Mouse (Mus musculus) CD8-positive naive resting alpha-beta T cell, adult 2 months (primary cell): ENCODE measurements around the gene Sh3bgrl3.
A peak's percentile ranks its signal among the peaks of the same experiment; 100 is the strongest.

ENCODE experiments used
- DNase-seq, 2 experiments: peaks; one replicate each; pipeline ENCODE4 v3.0.0; 2022; ENCODE audit warnings: low read depth in 2 of 2, low spot score in 2 of 2

Sh3bgrl3 gene

GRCm38 (mm10) chr4:134113356-134113994, 15.1 kb downstream of the Sh3bgrl3 start:
- DNase-seq: no peak

DNA sequence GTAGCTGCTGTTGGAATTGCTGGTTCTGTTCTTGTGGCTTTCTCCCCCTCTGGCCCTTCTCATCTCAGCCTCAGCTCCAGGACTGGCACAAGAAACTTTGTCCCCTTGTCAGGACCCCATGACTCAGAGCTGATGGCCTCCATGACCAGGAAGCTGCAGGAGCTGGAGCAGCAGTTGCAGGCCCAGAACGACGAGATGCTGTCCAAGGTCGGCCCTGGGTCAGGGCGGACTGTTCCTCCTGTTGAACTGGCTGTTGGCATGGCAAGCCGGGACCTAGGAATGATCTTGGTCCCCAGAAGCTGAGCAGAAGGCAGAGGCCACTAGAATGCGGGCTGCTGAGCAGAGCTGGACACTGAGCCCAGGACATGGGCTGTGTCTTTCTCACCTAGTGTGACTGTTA, 16.2 kb downstream of the Sh3bgrl3 start:
- DNase-seq: no peak

DNA sequence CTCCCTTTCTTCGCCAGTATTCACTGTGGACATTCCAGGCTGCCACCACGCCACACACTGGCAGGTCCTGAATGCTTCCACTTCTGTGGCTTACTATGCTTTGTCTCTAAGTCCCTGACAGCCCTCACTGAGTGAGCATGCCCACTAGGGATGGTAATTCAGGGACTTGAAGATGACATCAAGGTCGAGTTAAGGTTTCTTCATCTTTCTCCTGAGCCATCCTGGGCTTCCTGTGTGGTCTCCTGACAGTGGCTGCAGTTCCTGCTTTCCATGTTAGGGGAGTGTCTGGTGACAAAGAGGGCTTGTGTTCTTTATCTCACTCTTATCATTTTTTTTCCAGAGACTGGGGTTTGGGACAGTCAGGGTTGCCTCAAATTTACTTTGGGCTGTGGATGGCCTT, 17.9 kb downstream of the Sh3bgrl3 start:
- DNase-seq: no peak

DNA sequence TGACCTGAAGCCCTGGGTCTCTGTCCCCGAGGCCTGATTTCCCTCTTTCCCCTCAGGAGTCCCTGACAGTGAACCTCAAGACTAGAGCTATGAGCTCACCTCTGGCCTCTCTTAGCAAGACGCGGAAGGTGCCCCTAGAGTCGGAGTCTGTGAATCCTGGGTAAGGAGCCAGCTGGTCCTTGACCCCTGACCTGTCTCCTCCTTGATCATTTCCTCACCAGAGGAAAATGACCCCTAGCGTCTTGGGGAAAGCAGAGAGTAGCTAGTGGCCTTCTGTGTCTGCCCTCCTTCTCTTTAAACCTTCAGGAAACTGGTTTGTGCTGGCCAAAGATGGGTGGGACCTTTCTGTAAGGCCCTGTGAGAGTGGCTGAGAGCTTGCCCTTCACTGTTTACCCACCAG, 20.4 kb downstream of the Sh3bgrl3 start:
- no peak for DNase-seq

GRCm38 (mm10) chr4:134107730-134108129, 20.9 kb downstream of the Sh3bgrl3 start:
- no peak for DNase-seq

DNA sequence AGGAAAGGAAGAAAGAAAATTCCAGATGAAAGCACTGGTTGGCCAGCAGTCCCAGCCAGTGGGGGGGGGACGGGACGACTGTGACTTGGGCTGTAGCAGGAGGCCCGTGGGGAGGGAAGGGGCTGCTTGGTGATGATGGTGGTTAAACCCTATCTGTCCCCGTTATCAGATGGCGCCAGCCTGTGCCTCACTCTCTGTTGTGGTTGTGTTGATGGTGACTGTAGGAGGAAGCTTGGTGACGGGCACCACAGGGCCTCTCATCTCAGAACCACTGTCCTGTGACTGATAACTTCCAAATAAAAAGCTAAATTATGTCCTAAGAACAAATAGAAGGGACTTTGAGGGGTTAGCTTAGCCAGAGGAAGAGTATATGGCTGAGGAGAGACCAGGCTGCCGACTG, 22.5 kb downstream of the Sh3bgrl3 start:
- no peak for DNase-seq

DNA sequence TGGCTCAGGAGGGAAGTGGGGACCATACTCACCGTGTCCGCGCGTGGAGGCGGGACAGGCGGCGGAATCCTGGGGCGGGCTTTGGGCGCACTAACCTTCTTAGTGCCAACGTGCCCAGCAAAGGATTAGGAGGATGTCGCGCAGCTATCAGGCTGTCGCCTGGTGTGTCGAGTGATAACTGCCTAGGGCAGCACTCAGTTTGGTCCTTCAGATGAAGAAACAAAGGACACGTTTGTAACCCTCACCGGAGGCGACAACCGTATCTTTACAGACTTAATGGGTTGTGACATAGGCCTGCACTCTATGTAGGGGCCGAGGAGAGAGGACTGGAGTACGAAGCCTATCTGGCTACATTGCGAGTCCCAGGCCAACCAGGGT, 25.9 kb downstream of the Sh3bgrl3 start:
- DNase-seq: no peak

DNA sequence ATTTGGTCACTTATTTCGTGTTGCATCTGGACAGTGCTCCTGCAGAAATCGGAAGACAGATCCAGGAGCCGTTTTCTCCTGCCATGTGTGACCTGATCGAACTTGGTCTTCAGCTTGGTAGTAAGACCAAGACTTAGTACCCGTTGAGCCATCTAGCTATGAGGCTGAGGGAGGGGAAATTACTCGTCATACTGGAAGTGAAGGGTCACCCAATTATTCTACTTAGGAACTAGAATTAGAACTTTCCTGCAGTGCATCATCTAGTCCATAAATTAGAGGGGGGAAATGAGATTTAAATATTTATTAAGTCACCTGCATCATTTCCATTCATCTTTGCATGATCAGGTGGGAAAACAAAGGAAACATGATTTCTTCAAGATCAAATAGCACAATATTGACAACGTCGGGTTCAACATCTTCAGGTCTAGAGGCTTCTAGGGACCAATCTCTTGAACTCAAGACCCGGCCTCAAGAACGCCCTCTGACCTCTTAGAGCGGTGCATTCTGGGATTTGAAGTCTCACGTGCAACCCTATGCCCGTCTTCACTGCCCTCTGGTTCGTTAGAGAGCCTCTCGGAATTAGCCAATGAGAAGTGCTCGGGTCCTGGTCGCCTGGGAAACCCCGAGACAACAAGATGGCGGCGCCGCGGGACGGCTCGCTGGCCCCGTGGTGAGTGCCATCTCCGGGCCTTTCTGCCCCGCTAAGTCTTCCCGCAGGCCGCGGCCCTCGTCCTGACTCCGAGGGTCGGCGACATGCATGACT, 26.4 kb downstream of the Sh3bgrl3 start, which contains the start of gene Ubxn11:
TSS of gene Ubxn11 (plus strand) at position 592 of the 763 bp plus-strand sequence.
- peak; percentile 68 to 73 for DNase-seq

DNA sequence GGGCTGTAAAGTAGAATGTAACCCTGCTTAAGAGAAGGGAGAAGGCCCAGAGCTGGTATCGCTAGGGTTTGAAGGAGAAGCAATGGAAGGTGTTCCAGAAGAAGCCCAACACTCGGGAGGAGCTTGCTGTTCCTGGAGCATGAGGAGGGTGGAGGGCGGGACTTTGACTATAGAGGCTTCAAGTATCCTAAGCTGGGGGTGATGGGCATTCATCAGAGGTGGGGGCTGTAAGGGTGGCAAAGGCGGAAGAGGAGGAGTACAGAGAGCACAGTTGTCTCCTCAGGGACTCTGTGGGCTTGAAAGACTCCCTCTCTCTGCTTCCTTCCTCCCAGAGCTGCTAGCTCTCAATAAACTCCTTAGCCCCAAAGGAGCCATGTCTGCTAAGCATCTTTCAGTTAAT, 28.3 kb downstream of the Sh3bgrl3 start:
- DNase-seq: no peak

GRCm38 (mm10) chr4:134098628-134099027, 30.0 kb downstream of the Sh3bgrl3 start:
- peak; percentile 63 to 76 for DNase-seq

- DNase-seq: no peak
These were observed 31.5 kb downstream of the Sh3bgrl3 start for GRCm38 (mm10) chr4:134097015-134097608.

DNA sequence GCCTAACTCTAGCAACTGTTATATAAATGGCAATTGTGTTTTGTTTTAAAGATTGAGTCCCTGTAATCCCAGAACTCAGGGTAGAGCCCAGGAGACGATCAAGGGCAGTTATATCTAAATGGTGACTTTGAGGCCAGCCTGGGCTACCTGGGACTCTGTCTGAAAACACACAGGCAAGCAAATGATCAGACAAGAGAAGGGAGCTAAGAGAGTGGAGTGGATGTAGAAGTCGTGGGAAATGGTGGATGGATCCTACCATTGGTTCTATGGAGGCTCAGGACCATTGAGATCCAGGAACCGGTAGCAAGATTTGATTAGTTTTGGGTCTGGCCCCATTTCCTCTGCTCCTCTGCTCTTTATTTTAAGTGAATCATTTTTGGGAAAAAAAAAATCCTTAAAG, 32.5 kb downstream of the Sh3bgrl3 start:
- DNase-seq: no peak

DNA sequence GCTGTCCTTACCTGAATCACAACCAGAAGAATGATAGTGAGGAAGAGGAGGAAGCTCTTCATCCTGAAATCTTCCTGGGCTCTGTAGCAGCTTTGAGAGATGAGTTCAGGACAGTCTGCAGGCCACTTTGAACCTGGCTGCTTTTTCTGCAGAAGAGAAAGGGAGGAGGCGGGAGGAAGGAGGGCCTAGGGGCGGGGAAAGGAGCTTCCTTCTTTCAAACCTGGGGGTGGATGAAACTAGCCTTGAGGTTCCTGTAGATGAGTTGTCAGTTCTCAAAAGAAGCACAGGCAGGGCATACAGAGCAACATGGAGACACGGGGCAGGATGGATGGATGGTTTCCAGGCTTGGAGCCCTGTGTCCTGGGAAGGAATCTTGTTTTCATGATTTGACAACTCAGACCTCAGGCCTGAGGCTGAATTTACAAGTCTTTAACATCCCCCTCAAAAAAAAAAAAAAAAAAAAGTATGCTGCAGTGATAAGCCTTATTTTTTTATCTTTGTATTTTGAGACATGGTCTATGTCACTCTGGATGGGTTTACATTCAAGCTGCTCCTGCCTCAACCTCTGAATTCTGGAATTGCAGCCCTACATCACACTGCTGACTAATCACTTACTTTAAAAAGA, 33.6 kb downstream of the Sh3bgrl3 start, which contains the start of gene Cd52:
TSS of gene Cd52 (minus strand) at position 160 of the 625 bp plus-strand sequence.
- peak; percentile 69 to 82 for DNase-seq

- no peak for DNase-seq
These were observed 34.5 kb downstream of the Sh3bgrl3 start for GRCm38 (mm10) chr4:134094004-134094564.

- DNase-seq: peak; percentile 70 to 78
These were observed 36.0 kb downstream of the Sh3bgrl3 start for GRCm38 (mm10) chr4:134092382-134093288.

DNA sequence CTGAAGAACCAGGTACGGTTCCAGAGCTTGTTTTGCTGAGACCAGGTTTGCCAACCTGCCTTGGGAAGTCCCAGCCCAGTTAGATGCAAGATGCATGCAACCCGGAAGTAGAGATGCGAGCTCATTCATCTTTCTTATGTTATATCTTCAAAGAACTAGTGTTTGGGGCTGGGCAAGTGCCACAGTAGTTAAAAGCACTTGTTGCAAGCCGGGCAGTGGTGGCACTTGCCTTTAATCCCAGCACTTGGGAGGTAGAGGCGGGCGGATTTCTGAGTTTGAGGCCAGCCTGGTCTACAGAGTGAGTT, 37.4 kb downstream of the Sh3bgrl3 start:
- DNase-seq: no peak

GRCm38 (mm10) chr4:134090521-134091224, 37.9 kb downstream of the Sh3bgrl3 start:
- no peak for DNase-seq

- DNase-seq: no peak
These were observed 39.6 kb downstream of the Sh3bgrl3 start for GRCm38 (mm10) chr4:134089029-134089428.

- peak; percentile 45 to 62 for DNase-seq
These were observed 41.2 kb downstream of the Sh3bgrl3 start for GRCm38 (mm10) chr4:134087412-134087811.

GRCm38 (mm10) chr4:134084999-134085398, 43.6 kb downstream of the Sh3bgrl3 start:
- DNase-seq: no peak
